Mouse (Mus musculus) ES-E14 (cell line): ENCODE data around the gene Sorcs2. TPM values are rescaled to one million over a fixed set of nuclear protein-coding genes. Genes with fewer than 3 reads are reported as not detected.

ENCODE experiments used
- DNase-seq: peaks from one replicate; pipeline ENCODE4 v3.0.0-alpha.2; 2013; ENCODE audit warnings: low read depth, low spot score
- H3K27ac ChIP-seq: 2 replicates; pipeline ENCODE4 v1.5.1; 2012; ENCODE audit warnings: low read depth, mild to moderate bottlenecking, low read length, moderate library complexity, mixed read lengths; ENCODE audit not compliant: poor library complexity, insufficient read depth, severe bottlenecking
- H3K36me3 ChIP-seq: 2 replicates; pipeline ENCODE4 v1.6.1; 2012; ENCODE audit warnings: mild to moderate bottlenecking, low read length, moderate library complexity, mixed read lengths; ENCODE audit not compliant: control insufficient read depth, poor library complexity, insufficient read depth, severe bottlenecking
- H3K4me1 ChIP-seq, 2 experiments: fragments of 150-350 bp in 1 of 2; sonication (generic) in 1 of 2; 2 replicates each; pipeline ENCODE4 v1.6.1; 2012; ENCODE audit warnings: low read length in 2 of 2, mild to moderate bottlenecking in 1 of 2, mixed read lengths in 1 of 2; ENCODE audit not compliant: control insufficient read depth in 2 of 2, insufficient read depth in 2 of 2, poor library complexity in 1 of 2
- H3K4me3 ChIP-seq, 2 experiments: fragments of 150-350 bp in 1 of 2; sonication (generic) in 1 of 2; 2 replicates each; pipeline ENCODE4 v1.5.1; 2012; ENCODE audit warnings: low read length in 2 of 2, low read depth in 1 of 2, mild to moderate bottlenecking in 1 of 2, mixed read lengths in 1 of 2; ENCODE audit not compliant: insufficient read depth in 1 of 2, poor library complexity in 1 of 2, severe bottlenecking in 1 of 2
- H3K9ac ChIP-seq: 2 replicates; pipeline ENCODE4 v1.6.1; 2012; ENCODE audit warnings: low read depth, mild to moderate bottlenecking, low read length, mixed read lengths; ENCODE audit not compliant: poor library complexity, insufficient read depth, severe bottlenecking
- H3K9me3 ChIP-seq: fragments of 150-350 bp; sonication (generic); 2 replicates; pipeline ENCODE4 v1.6.1; 2012; ENCODE audit warnings: low read depth, mild to moderate bottlenecking, low read length; ENCODE audit not compliant: control insufficient read depth, insufficient read depth
- CHD2 ChIP-seq: IDR thresholded peaks from 2 replicates; pipeline ENCODE4 v1.6.1; 2014; ENCODE audit warnings: mild to moderate bottlenecking, low read depth, low read length, inconsistent platforms
- HCFC1 ChIP-seq: IDR thresholded peaks from 2 replicates; pipeline ENCODE4 v1.6.1; 2012; ENCODE audit warnings: low read length, inconsistent platforms, borderline replicate concordance; ENCODE audit not compliant: insufficient read depth
- MAFK ChIP-seq: IDR thresholded peaks from 2 replicates; pipeline ENCODE4 v1.6.1; 2014; ENCODE audit warnings: mild to moderate bottlenecking, low read depth, low read length, inconsistent platforms; ENCODE audit not compliant: insufficient read depth
- ZC3H11A ChIP-seq: IDR thresholded peaks from 2 replicates; pipeline ENCODE4 v1.6.1; 2012; ENCODE audit warnings: low read depth, mild to moderate bottlenecking, inconsistent platforms, low read length, borderline replicate concordance
- ZNF384 ChIP-seq: IDR thresholded peaks from 2 replicates; pipeline ENCODE4 v1.6.1; 2012; ENCODE audit warnings: low read depth, low read length, inconsistent platforms
- in situ Hi-C, 2 experiments: fragments of 600-800 bp; cut with MboI; formaldehyde crosslinking; loops; one replicate each; pipeline ENCODE4 v1.15.1; 2025; ENCODE audit warnings: low sequenced_read_pairs in 2 of 2, inconsistent platforms in 1 of 2; ENCODE audit not compliant: unreplicated experiment in 2 of 2
- total RNA-seq: library from RNA; depleted of rRNA; stranded (reverse); fragments of 300-350 nt; gene quantifications from 2 replicates; pipeline ENCODE4 v1.2.3, GENCODE M21; 2012

Sorcs2 gene
- total RNA-seq, 1 experiment = 5.4 TPM

DNA sequence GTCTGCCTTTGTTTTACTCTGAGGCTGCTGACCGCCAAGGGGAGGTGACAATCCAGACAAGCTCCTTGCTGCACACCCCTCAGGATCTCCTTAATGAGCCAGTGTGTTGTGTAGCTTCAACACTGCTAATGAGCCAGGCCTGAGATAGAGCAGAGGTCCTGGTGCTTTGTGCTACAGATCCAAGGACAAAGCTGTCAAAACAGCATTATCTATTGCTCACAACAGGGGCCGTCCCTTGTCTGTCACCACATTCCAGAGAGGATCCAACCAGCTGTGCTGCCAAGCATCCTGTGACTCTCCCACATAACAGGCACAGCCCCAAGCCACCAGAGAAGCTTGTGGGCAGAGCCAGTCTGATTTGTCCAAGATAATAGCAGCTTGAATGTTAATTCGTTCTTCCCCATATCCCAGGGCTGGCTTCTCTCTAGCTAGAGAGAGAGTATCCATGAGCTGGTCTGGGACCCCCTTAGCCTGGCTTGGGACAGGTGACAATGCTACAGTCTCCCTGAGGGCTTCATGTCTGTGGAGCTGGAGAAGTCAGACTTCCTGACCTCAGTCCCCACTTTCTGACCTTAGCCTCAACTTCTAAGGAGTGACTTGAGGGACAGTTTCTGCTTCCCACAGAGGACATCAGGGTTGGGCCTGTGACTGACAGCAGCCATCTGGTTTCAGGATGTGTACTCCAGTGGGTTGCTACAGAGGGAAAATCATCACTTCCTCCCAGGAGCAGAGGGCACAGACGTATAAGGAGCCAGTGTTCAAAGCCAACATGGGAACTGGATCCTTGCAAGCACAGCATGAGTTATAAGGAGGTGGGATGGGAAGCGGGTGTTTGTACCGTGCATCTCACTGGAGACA lies 328.2 kb downstream of the Sorcs2 start:
- Histone ChIP-seq H3K9ac (no peak overlapping the region), H3K4me1 (no peaks in the 10 kb centered on the region), H3K9me3 (no peaks in the 10 kb centered on the region), H3K27ac (no peak overlapping the region), H3K4me3 (no peak overlapping the region), H3K36me3 (no peaks in the 10 kb centered on the region)
- DNase-seq = no peak
- in situ Hi-C loops = no loop called here
- TF ChIP-seq CHD2 = no peak
- no peak for TF ChIP-seq HCFC1
- no peak for TF ChIP-seq MAFK
- no peak for TF ChIP-seq ZNF384
- no peak for TF ChIP-seq ZC3H11A

DNA sequence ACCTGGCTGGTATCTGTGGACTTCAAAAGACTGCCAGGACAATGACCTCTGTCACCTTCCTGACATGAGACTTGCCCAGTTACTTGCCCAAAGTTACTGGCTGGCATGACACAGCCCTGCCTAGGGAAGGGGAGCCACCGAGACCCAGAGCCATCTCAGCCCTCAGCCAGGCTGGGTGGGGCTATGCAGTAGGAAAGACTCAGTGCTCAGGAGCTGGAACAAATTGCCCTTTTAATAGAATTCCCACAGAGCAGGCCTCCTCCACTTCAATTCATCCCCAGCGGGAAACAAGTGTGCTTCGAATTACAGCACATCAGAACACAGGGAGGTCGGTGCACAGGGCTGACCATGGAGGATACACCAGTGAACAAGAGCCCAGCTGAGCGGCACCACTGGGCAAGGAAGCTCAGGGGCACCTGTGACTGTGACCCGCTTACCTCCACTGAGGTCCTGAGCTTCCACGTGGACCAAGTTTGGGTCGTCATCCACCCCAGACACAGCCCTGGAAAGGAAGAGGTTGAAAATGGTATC lies 330.2 kb downstream of the Sorcs2 start:
- TF ChIP-seq CHD2 = no peak
- no peak for TF ChIP-seq ZC3H11A
- TF ChIP-seq ZNF384 = no peak
- TF ChIP-seq HCFC1 = no peak
- TF ChIP-seq MAFK = no peak
- H3K4me1 ChIP-seq = no peaks in the 10 kb centered on the region
- no peak overlapping the region for H3K9ac ChIP-seq
- no peaks in the 10 kb centered on the region for H3K9me3 ChIP-seq
- DNase-seq = no peak
- in situ Hi-C loops = no loop called here
- H3K36me3 ChIP-seq = no peaks in the 10 kb centered on the region
- H3K27ac ChIP-seq = no peak overlapping the region
- H3K4me3 ChIP-seq = no peak overlapping the region

DNA sequence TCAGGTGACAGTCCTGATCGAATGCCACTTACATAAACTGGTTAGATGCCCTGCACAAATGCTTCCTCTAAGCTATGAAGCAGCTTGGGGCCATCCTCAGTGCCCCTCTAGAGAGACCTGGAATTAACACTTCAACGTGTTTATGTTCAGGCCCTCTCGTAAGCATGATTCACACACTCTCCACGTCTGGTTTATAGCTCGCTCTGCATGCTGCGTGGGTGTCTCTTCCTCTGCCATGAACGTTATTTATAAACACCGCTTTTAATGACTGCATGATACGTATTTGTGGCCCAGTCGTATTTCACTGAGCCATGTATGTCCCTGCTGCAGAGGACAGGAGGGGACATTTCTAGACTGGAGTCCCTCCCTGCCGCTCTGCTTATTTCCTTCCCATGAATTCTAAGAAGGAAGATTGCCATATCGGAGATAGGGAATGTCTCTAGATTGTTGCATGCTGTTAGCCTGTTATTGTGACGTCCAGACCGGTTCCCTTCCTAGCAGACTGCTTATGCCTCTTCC lies 340.1 kb downstream of the Sorcs2 start:
- Histone ChIP-seq H3K9ac (no peak overlapping the region), H3K27ac (no peak overlapping the region), H3K9me3 (no peaks in the 10 kb centered on the region), H3K4me1 (no peaks in the 10 kb centered on the region), H3K36me3 (no peaks in the 10 kb centered on the region), H3K4me3 (no peak overlapping the region)
- in situ Hi-C loops = no loop called here
- TF ChIP-seq HCFC1 = no peak
- no peak for TF ChIP-seq ZNF384
- TF ChIP-seq ZC3H11A = no peak
- TF ChIP-seq MAFK = no peak
- no peak for TF ChIP-seq CHD2
- no peak for DNase-seq

DNA sequence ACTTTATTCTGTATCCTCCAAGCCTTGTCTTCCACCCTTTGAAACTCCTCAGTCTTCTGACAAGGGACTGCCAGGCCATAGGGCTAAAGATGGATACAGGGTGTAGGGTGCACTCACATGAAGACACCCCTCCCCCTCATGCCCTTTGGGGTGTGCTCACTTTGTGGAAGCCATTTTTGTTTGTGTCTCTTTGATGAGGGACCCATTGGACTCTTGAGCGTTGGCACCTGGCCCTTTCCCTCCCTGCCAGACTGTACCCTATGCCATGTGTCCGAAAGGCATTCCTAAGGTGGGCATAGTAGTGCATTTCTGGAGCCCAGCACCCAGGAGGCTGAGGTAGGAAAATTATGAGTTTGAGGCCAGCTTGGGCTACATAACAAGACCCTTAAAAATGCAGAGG lies 341.0 kb downstream of the Sorcs2 start:
- H3K9me3 ChIP-seq = no peaks in the 10 kb centered on the region
- no peaks in the 10 kb centered on the region for H3K36me3 ChIP-seq
- TF ChIP-seq ZC3H11A = no peak
- TF ChIP-seq HCFC1 = no peak
- TF ChIP-seq CHD2 = no peak
- TF ChIP-seq MAFK = no peak
- TF ChIP-seq ZNF384 = no peak

More for the DNA sequence above, 341.0 kb downstream of the Sorcs2 start:
- H3K4me1 ChIP-seq = no peaks in the 10 kb centered on the region
- H3K9ac ChIP-seq = no peak overlapping the region
- in situ Hi-C loops = no loop called here
- no peak overlapping the region for H3K4me3 ChIP-seq
- H3K27ac ChIP-seq = no peak overlapping the region
- no peak for DNase-seq
